Mouse (Mus musculus) cerebellum, adult 11 months (tissue): ENCODE results near the gene Hectd1.

Experiments
- DNase-seq: peaks from one replicate; pipeline ENCODE4 v3.0.0; 2022

Gene Hectd1

DNA sequence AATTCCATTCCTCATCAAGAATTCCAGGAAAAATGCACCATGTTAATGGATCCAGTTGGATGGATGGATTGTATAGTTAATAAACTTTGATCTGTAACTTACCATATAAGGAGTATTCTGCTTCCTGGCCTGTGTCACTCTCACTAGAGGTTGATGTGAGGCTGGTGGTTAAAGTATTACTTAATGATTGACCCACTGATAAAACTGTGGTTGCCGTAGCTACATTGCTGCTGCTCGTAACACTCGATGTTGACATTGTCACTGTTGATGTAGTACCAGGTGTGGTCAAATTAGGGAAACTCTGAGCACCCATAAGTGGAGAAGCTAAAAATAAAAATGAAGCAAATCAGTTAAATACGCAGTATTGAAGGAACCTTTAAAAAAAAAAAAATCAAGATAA is 61.9 kb downstream of the Hectd1 start:
- no peak for DNase-seq

DNA sequence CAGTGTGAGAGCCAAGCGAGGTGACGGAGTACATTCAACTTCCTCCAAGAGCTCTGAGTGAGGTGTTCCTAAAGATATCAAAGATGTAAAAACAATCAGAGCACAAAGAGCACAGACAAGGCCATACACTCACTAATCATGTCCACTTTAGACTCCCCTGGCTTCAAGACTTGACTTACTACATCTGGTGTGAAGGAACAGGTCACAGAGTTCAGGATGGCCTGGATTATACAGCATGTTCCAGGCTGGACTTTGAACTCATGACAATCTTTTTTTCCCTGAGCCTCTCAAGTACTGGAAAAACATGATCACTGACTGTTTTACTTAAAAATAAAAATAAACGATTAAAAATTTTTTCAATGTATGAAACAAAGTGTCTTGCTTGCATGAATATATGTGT is 70.0 kb downstream of the Hectd1 start:
- no peak for DNase-seq

DNA sequence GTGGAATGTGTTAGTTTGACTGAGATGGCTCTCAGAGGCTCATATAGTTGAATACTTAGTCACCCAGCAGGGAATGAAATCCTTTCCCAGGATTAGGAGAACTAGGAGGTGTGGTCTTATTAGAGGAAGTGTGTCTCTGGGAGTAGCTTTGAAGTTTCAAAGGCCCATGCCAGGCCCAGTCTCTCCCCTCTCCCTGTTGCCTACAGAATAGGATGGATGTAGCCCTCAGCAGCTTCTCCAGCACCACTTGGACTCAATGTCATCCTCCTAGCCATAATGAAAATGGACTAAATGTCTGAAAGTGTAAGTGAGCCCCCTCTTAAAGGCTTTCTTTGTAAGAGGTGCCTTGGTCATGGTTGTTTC is 72.8 kb downstream of the Hectd1 start:
- no peak for DNase-seq

DNA sequence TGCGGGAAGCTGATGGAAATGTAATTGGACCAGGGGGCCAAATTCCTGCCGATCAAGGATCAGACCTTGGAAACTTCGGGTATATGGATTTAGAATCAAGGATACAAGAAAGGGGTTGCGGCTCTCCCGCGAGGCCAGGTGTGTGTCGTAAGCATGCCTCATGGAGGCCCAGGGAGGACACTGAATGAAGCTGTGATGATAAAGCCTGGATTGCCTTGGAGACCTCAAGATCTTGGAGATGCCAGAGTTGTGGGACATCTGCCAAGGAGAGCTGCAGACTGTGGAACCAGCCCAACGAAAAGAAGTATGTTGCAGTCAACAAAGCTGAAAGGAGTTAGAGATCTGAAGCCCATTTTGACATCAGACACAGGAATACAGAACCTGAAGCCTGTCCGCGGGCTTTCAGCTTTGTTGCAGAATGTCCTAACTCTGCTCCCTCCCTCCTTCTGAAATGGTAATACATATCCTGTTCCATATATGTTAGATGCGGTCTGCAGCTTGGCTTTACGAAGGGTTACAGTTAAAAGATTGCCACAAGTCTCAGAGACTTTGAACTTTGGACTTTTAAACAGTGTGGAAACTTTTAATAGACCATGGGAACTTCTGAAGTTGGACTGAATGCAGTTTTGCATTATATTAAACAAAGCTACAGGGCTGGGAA is 73.3 kb downstream of the Hectd1 start:
- no peak for DNase-seq

DNA sequence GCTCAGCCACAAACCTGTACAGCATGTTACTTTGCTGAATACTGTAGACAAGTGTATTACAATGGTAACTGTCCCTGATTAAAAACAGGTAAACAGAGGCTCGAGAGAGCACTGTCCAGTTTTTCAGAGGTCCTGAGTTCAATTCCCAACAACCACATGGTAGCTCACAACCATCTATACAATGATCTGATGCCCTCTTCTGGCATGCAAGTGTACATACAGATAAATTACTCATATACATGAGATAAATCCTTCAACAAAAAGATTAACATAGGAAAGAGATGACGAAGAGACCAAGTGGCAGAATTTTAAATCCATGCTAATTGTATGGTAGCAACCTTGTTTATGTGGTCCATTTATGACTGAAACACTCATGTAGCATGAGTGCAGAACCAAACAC is 82.0 kb downstream of the Hectd1 start:
- no peak for DNase-seq

DNA sequence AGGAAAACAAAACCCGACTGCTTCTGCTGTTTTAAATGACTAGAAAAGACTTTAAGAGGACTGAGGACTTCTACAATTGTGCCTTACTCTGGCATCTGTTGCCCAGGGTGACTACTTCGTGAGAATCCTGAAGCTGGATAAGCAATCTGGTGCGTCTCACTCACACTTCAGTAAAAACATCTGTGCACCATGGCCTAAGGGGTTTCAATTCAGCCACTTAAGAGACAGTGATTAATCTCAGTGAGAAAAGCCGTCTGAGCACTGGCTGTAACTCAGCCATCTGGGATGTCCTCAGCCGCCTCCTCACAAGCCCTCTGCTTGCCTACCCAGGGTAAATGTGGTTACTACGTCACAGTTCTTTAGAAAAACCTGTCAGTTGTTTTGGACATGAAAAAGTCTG is 84.4 kb downstream of the Hectd1 start:
- DNase-seq: no peak

DNA sequence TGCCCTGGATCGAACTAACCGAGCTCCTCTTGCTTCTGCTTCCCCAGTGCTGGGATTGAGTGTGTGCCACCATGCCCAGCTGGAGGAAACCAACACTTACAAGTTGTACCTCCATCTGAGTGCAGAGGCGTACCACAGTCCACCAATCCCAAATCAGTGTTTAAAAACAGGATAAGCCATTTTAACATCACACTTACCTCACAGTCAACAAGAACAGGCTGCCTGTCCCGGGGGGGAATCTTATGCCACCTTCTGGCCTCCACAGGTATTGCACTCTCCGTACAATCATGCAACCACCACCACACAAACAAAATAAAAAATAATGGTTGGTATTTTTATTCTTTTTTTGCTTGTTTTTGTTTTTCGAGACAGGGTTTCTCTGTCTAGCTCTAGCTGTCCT is 87.6 kb downstream of the Hectd1 start:
- DNase-seq: no peak

DNA sequence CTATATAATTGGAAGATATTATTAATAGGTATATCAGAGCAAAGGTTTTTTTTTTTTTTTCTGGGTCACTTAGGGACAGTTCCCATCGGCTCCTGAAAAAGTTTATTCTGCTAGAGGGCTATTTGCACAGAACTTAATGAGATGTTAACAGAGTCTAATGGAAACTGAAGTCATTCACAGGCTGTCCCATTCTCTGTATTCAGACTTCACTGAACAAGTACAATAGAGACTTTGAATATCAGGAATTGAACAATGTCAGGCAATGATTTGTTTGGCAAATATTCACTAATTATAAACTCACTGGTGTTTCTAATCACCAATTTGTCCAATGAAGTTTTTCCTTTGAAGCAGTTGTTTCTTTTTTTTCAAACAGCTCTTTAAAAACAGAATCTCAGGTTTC is 92.5 kb downstream of the Hectd1 start:
- DNase-seq: no peak

DNA sequence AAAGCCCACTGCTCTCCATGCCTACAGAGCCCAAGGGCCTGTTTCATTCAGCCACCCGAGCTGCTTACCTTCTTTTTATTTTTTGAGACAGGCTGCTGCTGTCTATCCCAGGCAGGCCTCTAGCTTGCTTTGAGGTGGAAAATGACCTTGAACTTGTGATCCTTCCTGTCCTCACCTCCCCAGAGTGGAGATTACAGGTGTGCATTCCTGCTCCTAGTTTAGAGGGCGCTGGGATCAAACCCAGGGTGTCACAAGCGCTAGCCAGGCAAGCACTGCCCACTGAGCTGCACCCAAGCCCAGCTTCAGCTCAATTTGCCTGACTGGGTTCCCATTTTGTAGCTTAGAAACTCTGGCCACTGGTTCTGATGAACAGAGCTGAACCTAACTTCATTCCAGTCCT is 93.0 kb downstream of the Hectd1 start:
- no peak for DNase-seq

DNA sequence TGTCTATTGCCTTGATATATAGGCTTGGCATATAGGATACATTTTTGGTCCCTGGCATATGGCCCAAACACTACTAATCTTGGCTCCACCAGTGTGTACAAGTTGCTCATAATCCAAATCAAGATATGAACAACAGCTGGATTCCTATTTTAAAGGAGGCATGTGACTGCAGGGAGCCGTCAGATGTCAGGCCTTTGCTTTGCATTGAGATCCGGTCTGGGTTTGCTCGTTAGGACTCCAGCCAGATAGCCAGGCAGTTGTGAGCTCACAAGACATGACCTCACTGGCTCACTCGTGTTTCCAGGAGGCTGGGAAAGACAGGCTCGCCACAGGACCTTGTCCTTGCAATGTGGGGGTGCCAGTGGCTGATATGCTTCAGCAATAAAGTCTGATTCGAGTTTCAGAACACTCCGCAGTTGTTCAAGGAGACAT is 93.5 kb downstream of the Hectd1 start:
- no peak for DNase-seq

DNA sequence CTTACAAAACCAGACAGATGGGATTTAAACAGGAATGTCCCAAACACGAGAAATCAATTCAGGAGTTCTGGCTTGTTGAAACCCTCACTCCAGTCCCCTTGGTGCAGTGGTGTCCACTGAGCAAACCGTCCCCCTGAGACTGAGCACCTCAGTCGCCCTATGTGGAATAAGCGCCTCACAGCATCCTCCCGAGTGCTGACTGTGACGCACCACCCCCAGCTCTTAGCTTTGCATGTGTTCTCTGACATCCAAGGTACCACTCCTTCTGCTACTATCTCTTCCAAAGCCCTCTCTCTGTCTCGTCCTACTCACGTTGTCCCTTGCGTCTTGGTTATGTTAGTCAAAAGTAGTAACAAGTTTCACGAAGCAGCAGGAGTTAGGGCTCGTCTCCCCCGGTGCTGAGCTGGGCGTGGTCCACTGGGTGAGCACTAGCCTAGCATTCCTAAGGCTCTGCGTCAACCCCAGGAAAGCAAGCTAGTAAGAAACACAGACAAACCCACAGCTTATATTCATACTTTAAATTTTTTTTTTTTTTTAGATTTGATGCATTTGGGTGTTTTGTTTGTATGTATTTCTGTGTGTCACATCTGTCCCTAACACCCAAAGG is 94.6 kb downstream of the Hectd1 start:
- DNase-seq: no peak

DNA sequence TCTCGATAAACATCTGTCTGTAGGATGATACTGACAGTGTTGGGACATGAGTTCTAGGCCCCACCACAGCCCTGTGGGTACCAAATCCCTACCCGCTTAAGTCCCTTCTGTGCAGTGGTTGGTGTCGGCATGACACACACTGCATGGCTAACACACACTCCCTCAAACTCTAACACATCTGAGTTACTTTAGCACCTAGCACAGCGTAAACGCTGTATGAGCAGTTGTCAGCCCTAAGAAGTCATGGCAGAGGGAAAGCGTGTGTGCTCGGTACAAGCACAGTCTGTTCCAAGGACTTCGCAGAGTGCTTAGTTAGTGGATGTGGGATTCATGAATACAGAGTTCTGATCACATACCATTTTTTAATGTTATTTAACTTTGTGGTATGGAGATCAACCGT is 99.5 kb downstream of the Hectd1 start:
- DNase-seq: no peak

DNA sequence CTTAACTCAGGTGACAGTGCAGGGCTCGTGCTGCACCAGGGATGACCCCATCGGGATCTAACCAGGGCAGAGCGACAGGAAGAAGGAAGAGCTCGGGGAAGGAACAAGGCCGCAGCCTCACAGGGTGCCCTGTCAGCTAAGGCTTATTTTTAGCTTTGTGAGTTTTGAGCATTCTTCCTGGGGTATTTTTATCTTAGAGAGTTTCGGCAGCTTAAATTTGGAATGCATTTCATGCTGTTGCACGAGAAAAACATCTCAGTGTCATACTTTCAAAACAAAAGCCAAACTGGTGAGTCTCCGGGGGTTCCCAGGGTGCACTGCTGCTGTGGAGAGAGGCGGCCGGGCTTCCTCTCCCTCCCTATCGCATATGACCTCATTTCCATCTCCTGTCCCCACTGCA is 100.3 kb downstream of the Hectd1 start:
- DNase-seq: no peak

DNA sequence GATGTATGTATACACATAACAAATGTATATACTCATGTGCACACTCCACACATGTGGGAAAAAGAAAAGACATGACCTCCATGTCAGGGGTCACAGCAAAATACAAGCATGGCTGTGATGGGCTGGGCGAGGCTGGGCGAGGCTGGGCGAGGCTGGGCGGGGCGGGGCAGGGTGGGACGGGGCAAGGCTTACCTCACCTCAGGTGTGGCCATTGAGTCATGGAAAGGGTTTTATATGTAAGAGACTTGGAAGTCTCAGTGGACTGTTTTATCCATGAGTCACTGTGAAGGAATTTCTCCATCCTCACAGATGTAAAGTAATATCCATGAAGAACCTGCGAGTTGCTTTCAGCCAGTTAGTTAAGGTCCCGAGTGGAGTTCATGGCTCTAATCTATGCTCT is 107.5 kb downstream of the Hectd1 start:
- DNase-seq: no peak

DNA sequence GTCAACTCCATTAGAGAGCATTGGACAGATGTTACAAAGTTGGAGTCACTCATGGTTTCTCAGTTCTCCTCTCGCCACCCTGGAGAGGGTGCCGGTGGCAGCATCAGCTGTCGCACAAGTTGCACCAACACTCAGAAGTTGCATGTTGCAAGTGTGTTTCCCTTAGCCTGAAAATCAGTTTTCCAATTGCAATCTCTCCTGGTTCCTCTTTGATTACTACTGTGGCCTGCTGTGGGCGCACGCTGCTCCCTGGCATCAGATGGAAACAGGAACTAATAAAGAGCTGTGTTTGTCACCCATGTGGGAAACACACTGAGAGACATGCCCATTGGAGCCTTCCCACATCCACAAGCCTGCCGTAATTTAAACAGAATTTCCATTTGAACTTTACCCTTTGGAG is 110.7 kb downstream of the Hectd1 start:
- no peak for DNase-seq

DNA sequence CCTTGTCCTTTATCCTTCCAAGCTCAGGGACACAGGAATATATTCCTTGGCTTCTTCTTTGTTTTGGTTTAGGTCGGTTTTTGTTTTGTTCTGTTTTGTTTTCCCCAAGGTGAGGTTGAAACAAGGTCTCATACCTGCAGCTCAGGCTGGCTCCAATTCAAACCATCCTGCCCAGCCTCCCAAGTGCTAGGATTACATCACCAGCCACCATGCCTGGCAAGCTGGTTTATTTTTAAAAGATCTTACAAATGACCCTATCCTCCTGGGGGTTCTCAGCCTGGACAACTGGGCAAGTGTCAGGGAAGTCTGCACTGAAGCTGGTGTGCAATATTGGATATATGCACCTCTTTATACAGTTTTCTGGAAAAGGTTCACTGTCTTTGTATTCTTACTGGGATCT is 116.7 kb downstream of the Hectd1 start:
- DNase-seq: no peak

DNA sequence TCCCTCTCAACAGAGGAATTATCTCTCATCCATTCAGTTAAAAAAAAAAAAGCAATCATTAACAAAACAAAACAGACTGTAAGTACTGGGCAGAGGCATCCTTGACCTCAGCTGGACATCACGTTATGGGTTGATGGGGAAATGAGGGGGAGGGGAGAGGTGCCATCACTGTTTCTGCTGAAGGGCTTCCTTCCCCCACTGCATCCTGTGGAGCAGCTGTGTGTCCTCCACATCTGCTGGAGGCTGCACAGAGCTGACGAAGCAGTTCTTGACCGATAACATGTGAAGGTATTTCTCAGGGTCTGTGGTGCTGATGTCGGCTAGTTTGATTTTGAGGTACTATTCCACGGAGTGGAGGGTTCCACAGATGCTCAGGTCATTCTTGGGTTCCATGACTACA is 119.2 kb downstream of the Hectd1 start:
- no peak for DNase-seq

DNA sequence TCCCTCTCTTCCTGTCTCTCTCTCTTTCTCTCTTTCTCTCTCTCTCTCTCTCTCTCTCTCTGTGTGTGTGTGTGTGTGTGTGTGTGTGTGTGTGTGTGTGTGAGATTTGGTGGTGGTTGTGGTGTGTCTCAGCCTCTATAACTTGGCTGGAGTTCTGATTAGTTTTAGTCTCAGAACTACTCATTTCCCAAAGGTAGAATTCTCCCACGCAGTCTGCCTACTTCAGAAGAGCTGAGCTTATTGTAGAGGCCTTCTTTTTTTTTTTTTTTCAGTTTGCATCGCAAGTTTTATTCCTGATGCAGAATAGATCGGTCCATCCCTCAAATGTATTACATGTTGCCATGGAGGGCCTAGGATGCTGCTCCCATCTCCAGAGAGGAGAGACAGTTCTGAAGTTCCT is 119.6 kb downstream of the Hectd1 start:
- DNase-seq: no peak

DNA sequence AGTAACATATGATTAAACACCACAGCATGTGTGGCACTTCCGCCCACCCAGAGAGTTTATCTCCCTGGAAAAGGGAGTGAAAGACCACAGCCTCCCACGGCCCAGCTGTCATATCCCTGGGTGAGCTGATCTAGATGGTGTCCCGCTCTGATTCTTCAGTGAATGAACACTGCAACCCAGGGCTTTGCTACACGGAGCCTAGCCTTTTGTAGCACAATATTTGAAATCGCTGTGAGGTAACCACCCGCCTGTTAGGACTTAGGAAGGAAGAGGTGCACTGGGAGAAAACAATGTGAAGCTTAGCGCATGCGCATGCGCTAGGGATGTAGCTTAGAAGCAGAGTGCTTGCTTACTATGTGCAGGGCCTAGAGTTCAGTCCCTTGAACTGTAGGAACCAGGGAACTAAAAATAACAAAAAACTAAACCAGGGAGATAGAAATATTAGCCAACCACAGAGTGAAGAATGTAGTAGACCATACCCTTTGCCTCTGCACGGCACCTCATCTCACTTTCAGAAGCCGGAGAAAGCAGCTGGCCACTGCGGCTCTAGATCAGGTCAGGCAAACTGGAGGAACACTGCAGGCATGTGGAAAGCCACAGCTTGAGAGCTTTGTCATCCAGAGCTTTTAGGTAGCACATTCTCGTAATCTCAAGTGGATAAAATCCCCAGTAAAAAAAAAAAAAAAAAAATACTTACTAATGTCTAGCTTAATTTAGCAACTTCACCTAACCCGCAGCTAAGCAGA is 120.2 kb downstream of the Hectd1 start:
- no peak for DNase-seq

DNA sequence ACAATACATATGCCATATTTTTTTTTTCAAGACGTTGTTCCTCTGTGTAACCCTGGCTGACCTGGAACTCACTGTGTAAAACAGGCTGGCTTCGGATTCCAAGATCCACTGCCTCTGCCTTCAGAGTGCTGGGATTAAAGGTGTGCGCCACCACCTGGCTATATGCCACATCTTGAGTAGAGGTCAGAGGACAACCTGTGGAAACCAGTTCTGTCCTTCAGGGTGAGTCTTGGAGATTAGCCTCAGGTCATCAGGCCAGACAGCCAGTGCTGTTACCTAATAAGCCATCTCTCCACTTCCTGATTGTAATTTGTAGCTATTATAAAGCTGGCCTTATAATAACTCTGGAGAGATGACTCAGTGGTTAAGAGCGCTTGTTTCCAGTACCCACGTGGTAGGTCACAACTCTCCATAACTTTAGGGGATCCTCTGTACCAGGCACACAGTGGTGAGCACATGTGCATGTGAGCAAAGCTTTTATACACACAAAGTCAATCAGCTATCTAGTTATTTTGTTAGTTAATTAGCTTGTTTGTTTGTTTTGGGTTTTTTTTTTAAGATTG is 122.6 kb downstream of the Hectd1 start:
- no peak for DNase-seq

DNA sequence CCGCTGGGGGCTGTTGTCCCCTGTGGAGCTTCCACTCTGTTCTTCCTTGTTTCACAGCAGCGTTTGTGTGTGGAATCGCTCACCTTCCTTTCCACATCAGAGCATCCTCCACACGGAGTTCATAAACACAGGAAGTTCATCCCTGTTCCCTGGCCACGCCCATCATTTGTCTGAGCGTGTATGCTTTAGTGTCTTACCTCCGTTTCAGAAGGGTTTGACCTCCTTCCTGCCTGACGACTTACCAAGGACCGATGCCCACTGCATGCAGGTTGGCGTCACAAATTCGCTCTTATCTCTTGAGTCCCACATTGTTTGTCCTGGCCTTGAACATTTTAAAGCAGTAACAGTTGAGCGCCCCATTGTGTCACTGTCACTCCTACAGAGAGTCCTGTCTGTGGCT is 123.6 kb downstream of the Hectd1 start:
- DNase-seq: no peak

DNA sequence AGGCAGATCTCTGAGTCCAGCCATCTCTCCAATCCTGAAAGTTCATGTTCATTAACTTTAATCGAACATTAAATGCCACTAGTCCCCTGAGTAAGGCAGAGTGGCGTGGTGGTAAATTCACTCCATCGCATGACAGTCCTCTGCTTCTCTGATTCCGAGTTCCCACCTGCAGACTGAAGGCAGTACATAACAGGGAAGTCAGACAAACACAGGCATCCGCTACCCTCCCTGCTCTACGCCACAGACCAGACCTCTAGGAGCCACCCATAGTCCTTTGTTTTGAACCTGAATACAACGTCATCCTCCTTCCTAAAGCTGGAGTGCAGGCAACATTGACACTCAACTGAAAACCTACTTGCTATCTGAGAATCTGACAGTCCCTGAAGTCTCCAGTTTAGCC is 124.8 kb downstream of the Hectd1 start:
- DNase-seq: no peak

DNA sequence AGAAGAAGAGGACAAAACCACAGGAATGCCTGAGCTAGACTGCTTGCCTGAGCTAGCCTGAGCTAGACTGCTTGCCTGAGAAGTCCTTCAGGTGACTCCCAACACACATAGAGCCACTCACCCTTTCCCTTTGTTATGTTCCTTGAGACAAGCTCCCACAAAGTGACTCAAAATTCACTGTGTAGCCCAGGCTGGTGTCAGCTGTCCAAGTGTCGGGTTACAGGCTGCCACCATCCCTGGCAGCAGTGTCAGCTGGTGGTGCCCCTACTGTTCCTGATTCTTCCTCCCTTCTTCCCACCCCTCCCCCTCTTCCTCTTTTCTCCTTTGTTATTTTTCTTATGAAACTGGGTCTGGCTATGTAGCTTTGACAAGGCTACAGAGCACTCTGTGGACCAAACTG is 125.5 kb downstream of the Hectd1 start:
- DNase-seq: no peak

DNA sequence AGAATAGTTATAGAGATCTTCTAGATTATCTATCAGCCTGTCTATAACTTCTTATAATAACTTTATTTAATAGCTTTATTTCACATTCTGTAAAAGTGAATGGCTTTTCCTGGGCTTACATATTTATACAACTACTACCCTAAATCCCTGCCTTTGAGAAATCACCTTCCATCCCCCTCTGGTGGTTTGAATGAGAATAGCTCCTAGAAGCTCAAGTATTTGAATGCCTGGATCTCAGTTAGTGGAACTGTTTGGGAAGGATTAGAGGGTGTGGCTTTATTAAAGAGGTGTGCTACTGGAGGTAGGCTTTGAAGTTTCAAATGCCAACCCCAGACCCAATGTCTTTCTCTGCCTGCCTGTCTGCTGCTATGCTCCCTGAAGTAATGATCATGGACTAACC is 127.6 kb downstream of the Hectd1 start:
- DNase-seq: no peak
